Mouse (Mus musculus) urinary bladder, postnatal 14 days (tissue): ENCODE data around the gene Iqce.

Experiments used
- DNase-seq: peaks from one replicate; pipeline ENCODE4 v3.0.0; 2021; ENCODE audit warnings: low spot score

Gene Iqce

DNA sequence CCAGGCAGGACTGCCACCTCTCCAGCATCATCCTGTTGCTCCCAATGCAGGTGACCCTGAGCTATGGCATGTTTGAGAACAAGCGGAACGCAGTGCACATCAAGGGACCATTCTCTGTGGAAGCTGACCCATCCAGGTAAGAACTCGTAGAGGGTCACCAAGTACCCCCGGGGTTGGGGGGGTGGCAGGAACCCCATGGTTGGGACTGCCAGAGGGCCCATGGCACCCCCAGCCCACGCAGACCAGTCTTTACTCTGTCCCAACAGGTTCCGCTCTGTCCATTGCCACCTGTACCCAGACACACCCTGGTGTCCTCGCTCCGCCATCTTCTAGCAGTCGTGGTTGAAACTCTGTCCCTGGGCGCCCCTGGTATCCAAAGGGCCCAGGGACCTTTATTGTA lies 88.0 kb downstream of the Iqce start:
- DNase-seq: no peak

DNA sequence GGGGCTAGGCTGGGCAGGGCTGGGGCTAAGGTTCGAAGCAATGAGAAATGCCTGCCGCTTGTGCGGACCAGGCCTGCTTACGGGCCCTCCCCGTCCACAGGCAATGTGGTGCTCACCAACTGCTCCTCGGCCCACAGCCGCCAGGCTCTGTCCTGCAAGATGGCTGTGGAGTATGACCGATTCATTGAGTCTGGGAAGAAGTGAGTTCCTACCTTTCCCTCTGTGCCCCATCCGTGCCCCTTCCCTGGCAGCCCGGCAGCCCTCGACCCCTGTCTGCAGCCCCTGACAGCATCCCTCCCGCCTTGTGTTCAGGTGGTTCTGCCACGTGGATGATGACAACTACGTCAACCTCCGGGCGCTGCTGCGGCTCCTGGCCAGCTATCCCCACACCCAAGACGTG lies 90.0 kb downstream of the Iqce start:
- DNase-seq: no peak
